Mouse (Mus musculus) heart, adult 2 months (tissue): ENCODE data around the gene Fkbp5. TPM values are rescaled to one million over a fixed set of nuclear protein-coding genes. Genes with fewer than 3 reads are reported as not detected.

ENCODE experiments used
- DNase-seq, 2 experiments: peaks; one replicate each; pipeline ENCODE4 v3.0.0; 2021
- H3K27ac ChIP-seq: fragments of 200-600 bp; 2 replicates; pipeline ENCODE4 v1.8.1; 2022
- H3K27me3 ChIP-seq: fragments of 200-500 bp; 2 replicates; pipeline ENCODE4 v1.6.1; 2012; ENCODE audit warnings: mild to moderate bottlenecking, low read length, inconsistent platforms, mixed read lengths; ENCODE audit not compliant: control insufficient read depth, insufficient read depth
- H3K36me3 ChIP-seq: fragments of 200-500 bp; 2 replicates; pipeline ENCODE4 v1.6.1; 2012; ENCODE audit warnings: low read length, inconsistent platforms; ENCODE audit not compliant: control insufficient read depth, insufficient read depth
- H3K4me1 ChIP-seq: fragments of 200-500 bp; 2 replicates; pipeline ENCODE4 v1.6.1; 2011; ENCODE audit warnings: low read length; ENCODE audit not compliant: control insufficient read depth, insufficient read depth
- H3K4me3 ChIP-seq: fragments of 200-600 bp; 2 replicates; pipeline ENCODE4 v1.8.1; 2022
- H3K79me2 ChIP-seq: fragments of 200-500 bp; replicated peaks from 2 replicates; pipeline ENCODE4 v1.6.1; 2012; ENCODE audit warnings: mild to moderate bottlenecking, inconsistent platforms, low read length, moderate library complexity, mixed read lengths; ENCODE audit not compliant: control insufficient read depth, insufficient read depth
- H3K9ac ChIP-seq: fragments of 200-500 bp; 2 replicates; pipeline ENCODE4 v1.6.1; 2012; ENCODE audit warnings: low read depth, mild to moderate bottlenecking, control low read depth, inconsistent platforms, low read length, mixed read lengths
- CTCF ChIP-seq: fragments of 200-600 bp; IDR thresholded peaks from 2 replicates; pipeline ENCODE4 v1.8.1; 2022; ENCODE audit warnings: antibody characterized with exemption, mild to moderate bottlenecking, moderate library complexity
- EP300 ChIP-seq: fragments of 200-500 bp; IDR thresholded peaks from 2 replicates; pipeline ENCODE4 v1.6.1; 2011; ENCODE audit warnings: low read depth, low read length, control low read depth; ENCODE audit not compliant: insufficient read depth
- POLR2A ChIP-seq: fragments of 200-500 bp; IDR thresholded peaks from 2 replicates; pipeline ENCODE4 v1.6.1; 2011; ENCODE audit warnings: mild to moderate bottlenecking, low read depth, low read length, control low read depth; ENCODE audit not compliant: insufficient read depth
- WGBS: fragments of 180-500 bp; shearing (Covaris S2); methylation state at CpG from one replicate; pipeline ENCODE4 v1.1.7; 2018; 5-methylcytosine and 5-hydroxymethylcytosine counted together
- intact Hi-C: fragments of 180-260 bp; cut with DNase I; formaldehyde crosslinking; loops from one replicate; pipeline ENCODE4 v1.15.1; 2025
- polyA plus RNA-seq: library from polyadenylated mRNA; depleted of rRNA; stranded (reverse); fragments of >200 nt; gene quantifications from 2 replicates; pipeline ENCODE4 v1.2.3, GENCODE M21; 2012
- total RNA-seq, 2 experiments: library from RNA; stranded (reverse); gene quantifications; 2 replicates each; pipeline ENCODE4 v1.2.3; 2021

Gene Fkbp5
- total and polyA plus RNA-seq, 3 experiments: 8.5 to 70.2 (median 63.3) TPM

DNA sequence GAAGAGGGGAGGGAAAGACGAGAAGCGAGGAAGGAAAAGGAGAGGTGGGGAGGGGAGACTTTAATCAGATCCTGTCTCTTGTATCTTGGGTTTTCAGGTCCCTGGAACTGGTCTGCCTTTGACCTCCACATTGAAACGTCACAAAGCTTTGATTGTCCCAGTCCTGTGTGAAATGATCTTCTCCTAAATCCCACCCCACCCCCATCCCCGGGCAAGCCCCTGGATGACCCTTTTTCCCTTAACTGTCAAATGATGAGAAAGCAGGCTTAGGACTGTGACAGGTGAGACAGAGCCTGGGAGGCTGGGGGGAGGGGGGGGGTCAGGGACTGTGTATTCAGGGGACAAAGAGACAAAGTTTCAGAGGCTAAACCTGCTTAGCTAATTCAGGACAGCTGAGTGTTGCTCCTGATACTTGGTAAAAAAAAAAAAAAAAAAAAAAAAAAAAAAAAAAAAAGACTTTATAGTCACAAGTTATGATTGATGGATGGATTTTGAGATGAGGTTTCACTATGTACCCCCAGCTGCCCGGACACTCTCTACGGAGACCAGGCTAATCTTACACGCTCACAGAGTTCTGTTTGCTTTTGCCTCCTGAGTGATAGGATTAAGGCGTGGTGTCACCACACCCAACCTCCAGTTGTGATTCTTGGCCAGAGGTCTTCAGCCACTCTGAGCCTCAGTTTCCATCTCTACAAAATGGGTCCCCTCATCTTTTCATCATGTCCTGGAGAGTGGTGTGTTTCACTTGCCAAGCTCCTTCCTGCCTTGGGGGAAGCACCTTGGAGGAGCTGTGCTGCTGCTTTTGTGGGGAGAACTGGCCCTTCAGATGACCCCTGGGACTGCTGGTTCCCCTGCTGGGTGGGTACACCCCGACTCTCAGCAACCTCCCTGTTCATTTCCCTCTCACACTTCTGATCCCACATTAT is 5.4 kb downstream of the Fkbp5 start:
- H3K4me1 ChIP-seq: peaks cover 30% of the 10 kb centered on the region
- peak overlapping the region; percentile 73 for H3K27ac ChIP-seq
- peak in 1 of 2 experiments; percentile 38 for DNase-seq
- no peaks in the 10 kb centered on the region for H3K27me3 ChIP-seq
- intact Hi-C loops: loop anchor here (2.0 kb wide), 1 partner anchor 25 kb away; no protein-coding TSS in a partner anchor
- H3K4me3 ChIP-seq: no peak overlapping the region
- H3K36me3 ChIP-seq: no peaks in the 10 kb centered on the region; the same call in 1 of the 2 replicates
- no peak for TF ChIP-seq CTCF
- no peak for TF ChIP-seq POLR2A
- TF ChIP-seq EP300: no peak
- no peaks in the 10 kb centered on the region for H3K79me2 ChIP-seq
- 57% methylated on average over 9 of the region's 9 CpGs for WGBS
- H3K9ac ChIP-seq: peak overlapping the region; percentile 12

DNA sequence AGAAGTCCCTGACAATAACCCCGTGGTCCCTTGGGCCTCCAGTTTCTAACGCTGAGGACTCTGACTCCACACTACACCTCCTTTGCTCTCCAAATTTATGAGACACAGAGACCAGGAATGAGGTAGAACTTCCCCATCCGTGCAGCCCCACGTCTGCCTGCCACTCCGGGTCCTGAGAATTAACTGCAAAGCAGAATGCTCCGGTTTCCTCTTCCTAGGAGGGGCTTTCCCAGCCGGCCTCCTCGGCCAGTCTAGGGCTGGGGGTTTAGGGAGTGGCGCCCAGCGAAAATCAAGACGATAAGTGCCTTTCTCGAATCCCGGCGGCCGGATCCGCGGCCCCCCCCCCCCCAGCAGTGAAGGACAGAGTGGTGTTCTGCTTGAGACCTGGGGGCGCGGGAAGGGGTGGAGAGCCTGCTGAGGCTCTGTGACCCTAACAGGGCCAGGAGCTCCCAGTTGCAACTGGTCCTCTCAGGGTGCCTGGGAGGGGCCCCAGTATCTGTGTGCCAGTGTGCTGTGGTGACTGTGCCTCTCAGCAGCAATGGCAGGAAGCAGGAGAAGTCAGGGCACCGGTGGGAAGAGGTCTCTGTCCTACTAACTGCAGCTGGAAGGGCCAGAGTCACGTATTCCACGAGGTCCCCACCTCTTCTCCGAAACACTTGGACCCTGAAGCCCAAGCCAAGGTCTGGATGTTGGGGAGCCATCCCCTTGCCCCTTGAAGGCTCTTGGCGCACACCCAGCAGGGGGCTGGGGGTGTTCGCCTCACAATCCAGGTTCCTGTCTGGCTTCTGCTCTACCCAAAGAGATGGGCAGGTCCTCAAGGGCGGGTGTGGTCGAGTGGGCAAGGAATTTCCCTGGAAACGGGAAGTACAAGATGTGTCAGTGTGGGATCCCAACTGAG is 6.6 kb downstream of the Fkbp5 start:
- Histone ChIP-seq H3K4me3 (0 out of 2 replicates have a peak overlapping the region, but pooled peaks have one; percentile 3), H3K27ac (peak overlapping the region; percentile 15), H3K79me2 (no peaks in the 10 kb centered on the region), H3K9ac (peak overlapping the region; percentile 35), H3K36me3 (no peaks in the 10 kb centered on the region; the same call in 1 of the 2 replicates), H3K4me1 (peaks cover 28% of the 10 kb centered on the region), H3K27me3 (no peaks in the 10 kb centered on the region)
- TF ChIP-seq POLR2A (no peak), EP300 (no peak)
- DNase-seq: peak; percentile 39 to 61
- 17% methylated on average over 28 of the region's 28 CpGs for WGBS
- intact Hi-C loops: loop anchor here (2.0 kb wide), 1 partner anchor 24 kb away; no protein-coding TSS in a partner anchor

DNA sequence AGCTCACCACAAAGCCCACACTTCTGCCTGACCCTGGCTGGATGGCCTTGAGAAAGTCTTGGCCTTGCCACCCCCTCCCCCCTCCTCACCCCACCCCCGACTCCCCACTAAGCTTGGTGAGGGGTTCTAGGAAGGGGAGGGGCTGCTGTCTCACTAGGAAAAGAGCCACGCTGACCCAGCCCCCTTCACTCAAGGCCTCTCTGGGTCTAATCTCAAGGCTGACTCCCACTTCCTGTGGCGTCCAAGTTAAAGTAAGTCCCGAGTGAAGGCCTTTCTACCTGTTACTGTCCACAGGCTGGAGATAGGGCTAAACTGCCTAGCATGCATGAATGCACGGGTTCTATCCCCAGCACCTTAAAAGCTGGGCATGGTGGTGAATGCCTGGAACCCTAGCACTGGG is 9.8 kb downstream of the Fkbp5 start:
- TF ChIP-seq CTCF (no peak), POLR2A (no peak), EP300 (no peak)
- Histone ChIP-seq H3K27ac (no peak overlapping the region), H3K9ac (no peak overlapping the region), H3K4me3 (no peak overlapping the region), H3K27me3 (no peaks in the 10 kb centered on the region), H3K79me2 (no peaks in the 10 kb centered on the region), H3K36me3 (no peaks in the 10 kb centered on the region; the same call in 1 of the 2 replicates), H3K4me1 (peaks cover 12% of the 10 kb centered on the region)
- intact Hi-C loops: no loop called here
- no peak for DNase-seq
- WGBS: 41% methylated on average over 5 of the region's 5 CpGs

DNA sequence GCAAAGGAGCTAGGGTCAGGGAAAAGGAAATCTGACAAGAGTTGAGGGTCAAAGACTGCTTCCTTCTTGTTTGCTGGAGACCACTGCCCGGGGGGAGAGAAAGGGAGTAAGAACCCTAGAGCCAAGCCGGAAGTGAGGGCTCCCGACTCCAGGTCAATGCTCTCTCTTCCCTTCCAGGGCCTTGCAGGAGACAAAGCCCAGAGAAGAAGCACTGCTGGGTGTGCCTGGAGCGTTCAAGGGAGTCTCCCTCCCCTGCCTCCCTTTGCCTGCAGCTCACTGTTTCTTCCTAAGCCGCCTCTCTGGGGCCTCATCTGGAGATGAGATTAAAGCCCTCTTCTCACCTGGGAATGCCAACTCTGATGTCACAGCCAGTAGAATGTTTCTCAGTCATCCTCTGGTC is 10.4 kb downstream of the Fkbp5 start:
- Histone ChIP-seq H3K27ac (no peak overlapping the region), H3K36me3 (no peaks in the 10 kb centered on the region), H3K9ac (no peak overlapping the region), H3K79me2 (no peaks in the 10 kb centered on the region), H3K4me1 (peaks cover 6% of the 10 kb centered on the region), H3K4me3 (no peak overlapping the region), H3K27me3 (no peaks in the 10 kb centered on the region)
- 29% methylated on average over 5 of the region's 5 CpGs for WGBS
- no peak for TF ChIP-seq EP300
- TF ChIP-seq POLR2A: no peak
- no peak for TF ChIP-seq CTCF
- no peak for DNase-seq
- intact Hi-C loops: no loop called here

DNA sequence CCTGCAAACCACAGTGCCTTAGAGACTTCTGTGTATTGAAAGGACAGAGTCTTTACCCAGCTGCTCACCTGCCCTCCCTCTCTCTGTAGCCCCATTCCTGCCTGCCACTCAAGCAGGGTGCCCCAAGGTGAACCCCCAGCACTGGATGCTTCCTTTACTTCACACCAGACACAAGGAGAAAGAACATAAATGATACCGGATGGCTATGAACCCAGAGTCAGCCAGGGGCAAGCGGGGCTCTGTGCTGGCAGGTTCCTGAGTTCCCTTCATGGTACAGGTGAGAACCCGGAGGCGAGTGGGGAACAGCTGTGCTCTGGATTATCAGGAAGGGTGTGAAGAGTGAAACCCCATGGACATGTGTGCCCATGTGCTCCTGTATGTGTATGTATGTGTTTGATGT is 11.7 kb downstream of the Fkbp5 start:
- H3K27ac ChIP-seq: no peak overlapping the region
- 90% methylated on average over 4 of the region's 4 CpGs for WGBS
- H3K4me1 ChIP-seq: no peaks in the 10 kb centered on the region
- intact Hi-C loops: no loop called here
- TF ChIP-seq CTCF: no peak
- H3K9ac ChIP-seq: no peak overlapping the region
- no peaks in the 10 kb centered on the region for H3K79me2 ChIP-seq
- H3K27me3 ChIP-seq: no peaks in the 10 kb centered on the region
- no peak for DNase-seq
- H3K36me3 ChIP-seq: no peaks in the 10 kb centered on the region
- no peak overlapping the region for H3K4me3 ChIP-seq

DNA sequence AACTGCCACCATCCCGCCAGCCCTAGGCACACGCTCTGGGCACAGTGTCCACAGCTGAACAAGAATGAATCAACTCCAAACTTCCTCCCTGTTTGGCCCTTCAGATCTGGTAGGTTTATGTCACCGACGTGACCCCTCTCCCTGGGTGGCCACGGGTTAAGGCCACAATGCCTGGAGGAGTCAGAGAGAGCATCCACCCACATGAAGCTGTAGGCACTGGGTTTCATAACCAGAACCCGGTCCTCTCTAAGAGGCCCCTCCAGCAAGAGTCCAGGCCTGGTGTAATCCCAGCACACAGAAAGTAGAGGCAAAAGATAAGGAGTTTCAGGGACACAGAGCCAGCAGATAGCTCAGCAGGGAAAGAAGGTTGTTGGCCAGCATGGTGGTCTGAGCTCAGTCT is 13.1 kb downstream of the Fkbp5 start:
- 80% methylated on average over 6 of the region's 6 CpGs for WGBS
- Histone ChIP-seq H3K79me2 (no peaks in the 10 kb centered on the region), H3K27ac (no peak overlapping the region), H3K4me3 (no peak overlapping the region), H3K4me1 (no peaks in the 10 kb centered on the region), H3K27me3 (no peaks in the 10 kb centered on the region), H3K9ac (no peak overlapping the region), H3K36me3 (no peaks in the 10 kb centered on the region)
- TF ChIP-seq POLR2A (no peak), EP300 (no peak), CTCF (no peak)
- intact Hi-C loops: no loop called here
- no peak for DNase-seq
